Mouse (Mus musculus) small intestine, adult 2 months (tissue): Measurements from ENCODE around the gene Elovl3.
A peak's percentile ranks its signal among the peaks of the same experiment; 100 is the strongest.

Experiments used
- CTCF ChIP-seq: fragments of 200-500 bp; IDR thresholded peaks from 2 replicates; pipeline ENCODE4 v1.5.1; 2012; ENCODE audit warnings: low read depth, mild to moderate bottlenecking, control low read depth, inconsistent platforms, low read length, moderate library complexity, mixed read lengths; ENCODE audit not compliant: insufficient replicate concordance, insufficient read length; ENCODE audit errors: extremely low read depth
- POLR2A ChIP-seq: fragments of 200-500 bp; IDR thresholded peaks from 2 replicates; pipeline ENCODE4 v1.6.1; 2012; ENCODE audit warnings: low read depth, mild to moderate bottlenecking, control low read depth, inconsistent platforms, low read length, moderate library complexity

- TF ChIP-seq CTCF (peak; percentile 83), POLR2A (no peak)
Observed at GRCm38 (mm10) chr19:46136639-46137580, 5.2 kb downstream of the Elovl3 start.
